Mouse (Mus musculus) G1E-ER4 (cell line): ENCODE results near the gene Fgfr2. TPM values are rescaled to one million over a fixed set of nuclear protein-coding genes. Genes with fewer than 3 reads are reported as not detected.

Experiments used
- GATA1 ChIP-seq: IDR thresholded peaks from one replicate; pipeline ENCODE4 v1.8.0; 2012; ENCODE audit warnings: low read length, inconsistent platforms
- polyA plus RNA-seq: library from polyadenylated mRNA; stranded (reverse); fragments of >175 nt; gene quantifications from 2 replicates; pipeline ENCODE4 v1.2.3, GENCODE M21; 2012

Gene Fgfr2
- polyA plus RNA-seq, 1 experiment: not detected

DNA sequence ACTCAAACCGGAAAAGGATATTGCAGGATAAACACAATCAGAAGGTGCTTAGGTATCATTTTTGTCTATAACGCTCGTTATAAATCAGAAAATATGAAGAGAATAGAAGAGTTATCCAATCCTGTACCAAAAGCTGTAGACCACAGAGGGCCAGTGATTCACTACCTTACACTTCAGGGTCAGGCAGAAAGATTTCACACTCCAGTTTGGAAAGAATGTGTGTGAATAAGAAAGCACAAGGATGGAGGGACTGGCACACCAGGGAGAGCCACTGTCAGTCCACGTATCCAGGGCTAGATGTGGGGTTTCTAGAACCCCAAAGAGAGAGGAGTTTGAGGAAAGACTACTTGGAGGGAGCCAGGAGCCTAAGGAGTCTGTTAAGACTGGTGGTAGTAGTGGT, 546.3 kb downstream of the Fgfr2 start:
- TF ChIP-seq GATA1: no peak

GRCm38 (mm10) chr7:132576116-132576650, 547.0 kb downstream of the Fgfr2 start, which contains the start of gene Oat:
Gene Oat (minus strand): TSS chr7:132576398.
- no peak for TF ChIP-seq GATA1

DNA sequence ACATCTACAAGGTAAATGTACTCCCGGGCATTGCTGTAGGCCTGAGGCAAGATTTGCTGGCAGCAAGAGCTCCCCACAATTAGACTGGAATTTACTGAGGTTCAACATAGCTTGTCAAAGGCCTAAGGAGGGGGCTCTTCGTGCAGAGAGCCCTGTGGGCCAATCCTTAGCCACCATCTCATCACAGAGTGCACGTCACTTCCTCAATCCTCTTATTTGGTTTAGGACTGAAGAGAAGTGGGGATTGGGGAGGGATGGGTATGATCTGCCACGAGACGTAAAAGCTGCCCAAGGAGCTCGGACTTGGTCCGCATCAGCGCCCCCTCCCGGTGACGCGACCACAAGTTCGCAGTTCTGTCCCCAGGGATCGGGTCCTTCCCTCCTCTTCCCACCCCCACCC, 547.5 kb downstream of the Fgfr2 start:
- TF ChIP-seq GATA1: no peak

- TF ChIP-seq GATA1: no peak
These were observed 548.5 kb downstream of the Fgfr2 start for GRCm38 (mm10) chr7:132574646-132575045.

DNA sequence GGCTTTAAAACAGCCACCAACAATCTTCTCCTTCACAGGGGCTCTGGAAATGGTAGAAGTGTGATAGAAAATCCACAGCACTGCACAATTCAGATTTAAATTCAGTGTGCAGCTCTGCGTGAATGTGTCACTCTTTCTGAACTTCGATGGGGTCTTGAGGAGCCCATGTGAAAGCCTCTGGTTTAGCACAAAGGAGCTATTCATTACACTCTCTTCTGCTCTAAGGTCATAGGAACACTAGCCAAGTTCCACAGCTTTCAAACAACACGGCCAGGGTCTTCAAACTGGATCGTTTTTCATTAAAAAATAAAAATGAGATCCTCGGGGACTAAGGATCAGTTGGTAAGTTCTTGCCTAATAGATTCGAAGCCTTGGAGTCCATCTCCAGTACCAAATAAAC, 549.9 kb downstream of the Fgfr2 start:
- no peak for TF ChIP-seq GATA1

- no peak for TF ChIP-seq GATA1
These were observed 550.4 kb downstream of the Fgfr2 start for GRCm38 (mm10) chr7:132572738-132573137.

GRCm38 (mm10) chr7:132571481-132571880, 551.7 kb downstream of the Fgfr2 start:
- no peak for TF ChIP-seq GATA1

DNA sequence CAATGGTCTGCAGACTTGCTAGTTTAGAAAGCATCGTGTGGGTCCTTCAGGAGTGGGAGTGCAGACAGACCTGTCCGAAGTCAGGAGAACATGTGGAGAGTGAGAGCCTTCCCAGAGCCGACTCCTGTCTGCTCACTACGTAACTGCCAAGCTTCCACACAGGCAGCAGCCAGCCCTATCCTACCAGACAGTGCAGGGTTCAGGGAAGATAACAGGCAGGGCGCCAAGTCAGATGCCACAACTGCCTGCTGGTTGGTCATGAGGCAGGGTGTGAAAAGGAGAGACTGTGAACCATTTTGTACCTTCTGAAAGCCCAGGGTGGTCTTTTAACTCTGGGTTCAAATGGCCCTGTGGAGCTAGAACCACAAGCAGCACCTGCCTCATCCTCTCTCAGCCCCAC, 553.1 kb downstream of the Fgfr2 start:
- TF ChIP-seq GATA1: no peak

- TF ChIP-seq GATA1: no peak
These were observed 554.3 kb downstream of the Fgfr2 start for GRCm38 (mm10) chr7:132568817-132569216.

DNA sequence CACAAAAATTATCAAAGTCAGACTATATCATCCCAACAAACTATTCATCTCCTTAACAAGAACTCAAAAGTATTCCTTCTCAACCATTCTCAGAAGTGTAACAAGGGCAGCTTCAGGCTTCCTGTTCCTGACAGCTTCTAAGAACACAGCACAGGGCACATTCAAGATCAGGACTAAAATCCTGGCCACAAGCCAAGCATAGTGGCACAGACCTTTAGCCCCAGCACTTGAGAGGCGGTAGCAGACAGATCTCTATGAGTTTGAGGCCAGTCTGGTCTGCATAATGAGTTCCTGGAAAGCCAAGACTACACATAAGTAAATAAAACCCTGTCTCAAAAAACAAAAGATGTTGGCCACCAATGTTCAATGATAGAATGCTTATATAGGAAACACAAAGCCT, 557.3 kb downstream of the Fgfr2 start:
- no peak for TF ChIP-seq GATA1

DNA sequence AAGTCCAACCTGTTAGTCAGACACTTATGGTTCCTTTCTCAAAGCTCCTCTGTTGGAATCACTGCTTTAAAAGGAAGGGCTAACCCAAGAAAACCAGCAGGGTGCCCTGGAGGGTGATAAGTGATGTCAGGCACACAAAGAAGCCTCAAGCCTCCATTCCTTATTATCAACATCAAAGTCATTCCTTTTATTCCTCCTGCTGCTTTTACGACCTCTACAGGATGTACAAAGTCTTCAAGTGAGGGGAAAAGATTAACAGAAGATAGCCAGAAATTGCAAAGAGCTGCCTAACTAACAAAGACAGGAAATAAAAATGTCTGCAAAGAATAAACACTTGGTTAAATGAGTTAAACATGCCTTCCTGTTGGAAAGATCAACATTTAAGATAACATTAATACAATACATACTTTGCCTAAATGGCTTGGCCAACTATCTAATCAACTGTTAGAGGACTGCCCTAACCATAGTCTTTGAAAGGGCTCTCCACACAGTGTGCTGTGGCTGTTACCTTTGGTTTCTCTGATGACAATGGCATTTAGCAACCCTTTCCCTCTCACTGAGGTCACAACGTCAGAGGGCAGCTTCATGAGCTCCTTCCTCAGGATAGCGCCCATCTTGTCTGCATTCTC, 563.9 kb downstream of the Fgfr2 start:
- no peak for TF ChIP-seq GATA1

- TF ChIP-seq GATA1: no peak
These were observed 564.9 kb downstream of the Fgfr2 start for GRCm38 (mm10) chr7:132558141-132558736.

DNA sequence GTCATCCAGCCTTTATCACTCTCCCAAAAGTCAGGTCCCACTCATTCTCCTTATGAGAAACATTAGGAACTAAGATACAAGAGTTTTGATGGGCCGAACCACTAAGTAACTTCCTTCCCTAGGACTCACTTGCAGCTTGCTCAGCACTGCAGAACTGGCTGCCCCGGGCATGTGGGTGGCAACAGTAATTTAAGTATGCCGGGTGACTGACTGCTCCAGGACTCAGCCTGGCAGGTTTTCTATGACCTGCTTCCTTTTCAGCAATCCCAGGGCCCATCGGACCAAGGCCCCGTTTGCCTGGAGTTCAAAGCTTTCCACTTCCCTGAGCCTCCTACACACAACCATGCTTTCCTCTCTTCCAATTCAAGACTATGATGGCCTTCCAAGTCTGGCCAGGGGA, 566.6 kb downstream of the Fgfr2 start:
- TF ChIP-seq GATA1: no peak

- TF ChIP-seq GATA1: no peak
These were observed 567.2 kb downstream of the Fgfr2 start for GRCm38 (mm10) chr7:132555911-132556310.

- TF ChIP-seq GATA1: no peak
These were observed 569.1 kb downstream of the Fgfr2 start for GRCm38 (mm10) chr7:132554091-132554490.

DNA sequence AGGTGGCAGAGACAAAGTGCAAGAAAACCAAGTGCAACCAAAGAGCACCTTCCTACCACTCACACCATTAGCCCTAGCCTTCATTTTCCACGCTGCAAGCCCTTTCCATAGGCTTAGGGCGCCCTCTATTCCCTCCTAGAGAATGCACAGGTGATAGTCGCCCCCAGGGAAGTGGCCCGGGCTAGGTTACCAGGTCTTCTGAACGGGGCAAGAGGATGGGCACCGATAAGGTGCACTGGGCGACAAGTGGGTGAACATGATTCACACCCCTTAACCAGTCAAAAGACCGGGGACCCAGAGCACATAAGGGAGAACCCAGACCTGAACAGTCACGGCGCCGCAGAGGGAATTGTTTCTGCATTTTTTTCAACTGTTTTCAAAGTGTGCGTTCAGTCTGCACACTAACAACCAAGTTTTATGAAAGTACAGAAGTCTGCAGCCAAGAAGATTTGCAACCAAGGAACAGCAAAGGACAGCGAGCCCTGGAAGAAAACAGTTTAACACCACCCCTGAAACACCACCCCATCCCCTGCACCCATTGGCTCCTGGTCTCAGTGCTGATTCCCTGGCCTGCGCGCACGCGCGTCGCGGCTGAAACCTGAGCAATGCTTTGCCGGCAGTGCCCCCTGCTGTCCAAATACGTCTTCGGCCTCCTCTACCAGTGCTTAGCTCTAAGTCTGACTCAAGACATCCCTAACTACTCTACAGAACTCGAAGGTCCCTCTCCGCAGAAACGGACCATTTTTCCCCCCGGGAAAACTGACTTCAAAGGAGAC, 571.6 kb downstream of the Fgfr2 start:
- no peak for TF ChIP-seq GATA1
